Mouse (Mus musculus) fibroblast of lung, adult 2 months (primary cell): ENCODE data around the gene Kdm5b.
"Not testable (repeated sequence)": the region's sequence is repeated elsewhere in the genome, so short reads cannot be mapped to it uniquely, and the experiment has no call there.

Source experiments
- DNase-seq: peaks from one replicate; pipeline ENCODE4 v3.0.0-alpha.2; 2011; ENCODE audit warnings: low read depth

The Kdm5b gene

GRCm38 (mm10) chr1:134559976-134560375 lies at the start of gene Kdm5b:
Gene Kdm5b, plus strand, starts transcription at chr1:134560171.
- peak; percentile 63 for DNase-seq

GRCm38 (mm10) chr1:134512183-134512582 lies 47.8 kb upstream of the Kdm5b start:
- no peak for DNase-seq

GRCm38 (mm10) chr1:134512584-134512983 lies 47.4 kb upstream of the Kdm5b start:
- DNase-seq = no peak

- DNase-seq = no peak
Observed at GRCm38 (mm10) chr1:134513312-134513860, 46.6 kb upstream of the Kdm5b start.

GRCm38 (mm10) chr1:134513876-134514590 lies 45.9 kb upstream of the Kdm5b start:
- no peak for DNase-seq

GRCm38 (mm10) chr1:134515891-134516290 lies 44.1 kb upstream of the Kdm5b start:
- no peak for DNase-seq

GRCm38 (mm10) chr1:134516491-134517198 lies 43.3 kb upstream of the Kdm5b start:
- DNase-seq = no peak

GRCm38 (mm10) chr1:134517841-134518240 lies 42.1 kb upstream of the Kdm5b start:
- not testable (repeated sequence) for DNase-seq

- DNase-seq = peak; percentile 73
Observed at GRCm38 (mm10) chr1:134518677-134519076, 41.3 kb upstream of the Kdm5b start.

- DNase-seq = not testable (repeated sequence)
Observed at GRCm38 (mm10) chr1:134519201-134519600, 40.8 kb upstream of the Kdm5b start.

- DNase-seq = no peak
Observed at GRCm38 (mm10) chr1:134520001-134520721, 39.8 kb upstream of the Kdm5b start.

- DNase-seq = no peak
Observed at GRCm38 (mm10) chr1:134521163-134521562, 38.8 kb upstream of the Kdm5b start.

GRCm38 (mm10) chr1:134522325-134522724 lies 37.6 kb upstream of the Kdm5b start:
- no peak for DNase-seq

GRCm38 (mm10) chr1:134524424-134524823 lies 35.5 kb upstream of the Kdm5b start:
- DNase-seq = peak; percentile 10

GRCm38 (mm10) chr1:134525015-134525414 lies 35.0 kb upstream of the Kdm5b start:
- no peak for DNase-seq

GRCm38 (mm10) chr1:134526752-134527151 lies 33.2 kb upstream of the Kdm5b start:
- no peak for DNase-seq

GRCm38 (mm10) chr1:134530618-134531017 lies 29.4 kb upstream of the Kdm5b start:
- DNase-seq = no peak

- not testable (repeated sequence) for DNase-seq
Observed at GRCm38 (mm10) chr1:134533710-134534109, 26.3 kb upstream of the Kdm5b start.

- no peak for DNase-seq
Observed at GRCm38 (mm10) chr1:134535054-134535453, 24.9 kb upstream of the Kdm5b start.

- DNase-seq = no peak
Observed at GRCm38 (mm10) chr1:134535513-134535912, 24.5 kb upstream of the Kdm5b start.

GRCm38 (mm10) chr1:134540610-134541009 lies 19.4 kb upstream of the Kdm5b start:
- no peak for DNase-seq

GRCm38 (mm10) chr1:134548231-134548630 lies 11.7 kb upstream of the Kdm5b start:
- no peak for DNase-seq
